Mouse (Mus musculus): ENCODE measurements around the gene Notch2. TPM values are rescaled to one million over a fixed set of nuclear protein-coding genes. Genes with fewer than 3 reads are reported as not detected.

Notch2 gene
- total and polyA plus RNA-seq, 3 experiments = 3.3 to 11.3 (median 11.1) TPM

DNA sequence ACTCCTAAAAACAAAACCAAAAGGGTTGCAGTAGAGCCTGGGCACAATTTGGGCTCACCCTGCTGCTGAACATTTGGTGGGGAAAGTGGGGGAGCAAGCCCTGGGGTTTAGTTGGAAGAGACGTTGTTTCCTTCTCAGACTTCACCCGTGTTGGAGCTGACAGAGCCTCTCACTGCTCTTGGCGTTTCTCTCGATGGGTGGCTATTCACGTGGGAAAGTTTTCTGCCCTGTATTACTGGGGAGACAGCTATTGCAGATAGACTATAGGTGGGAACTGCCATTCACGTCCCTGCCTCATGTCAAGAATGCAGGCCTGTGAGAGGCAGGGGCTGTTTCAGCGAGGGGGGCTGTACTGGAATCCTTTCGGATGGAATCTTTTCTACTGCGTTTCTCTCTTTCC, 50.5 kb downstream of the Notch2 start:
- Histone ChIP-seq H3K4me3 (replicated peaks in 1 of 3; ENCODE audit: low read depth in 2 of 3, low read length in 2 of 3, poor library complexity in 1 of 3) (no peak overlapping the region), H3K79me2 (replicated peaks; ENCODE audit: control insufficient read depth, extremely low read depth, insufficient read depth, poor library complexity, severe bottlenecking) (no peaks in the 10 kb centered on the region), H3K4me2 (ENCODE audit: insufficient read depth, low read depth, poor library complexity, severe bottlenecking) (no peak overlapping the region), H3K27ac (ENCODE audit: insufficient read depth, low read depth) (no peak overlapping the region), H3K27me3 (replicated peaks) (no peaks in the 10 kb centered on the region), H3K36me3 (replicated peaks in 1 of 2; ENCODE audit: control insufficient read depth in 1 of 2, insufficient read depth in 1 of 2, low read length in 1 of 2) (peaks cover 0 to 34% of the 10 kb centered on the region in 2 experiments), H3K4me1 (ENCODE audit: control insufficient read depth in 1 of 2, insufficient read depth in 2 of 2) (peaks cover 0 to 38% of the 10 kb centered on the region in 2 experiments; a peak in 2 of 4 replicates), H3K9me3 (replicated peaks; ENCODE audit: low read length) (no peaks in the 10 kb centered on the region), H3K9ac (ENCODE audit: insufficient read depth, low read depth) (no peak overlapping the region)
- dilution Hi-C loops (cut with MboI; ENCODE audit: extremely low pct_ligation_motif_present, extremely low pct_unique_long_range_greater_than_20kb, low sequenced_read_pairs) = no loop called here
- no peak for TF ChIP-seq ZC3H11A (IDR thresholded peaks at IDR 0.05; ENCODE audit: low read depth, low read length)
- TF ChIP-seq E2F4 (IDR thresholded peaks at IDR 0.05; ENCODE audit: insufficient replicate concordance, low read depth, low read length) = no peak
- TF ChIP-seq JUND (conservative IDR thresholded peaks at IDR 0.05; ENCODE audit: low read depth, low read length) = no peak
- TF ChIP-seq POLR2AphosphoS2 (IDR thresholded peaks at IDR 0.05; ENCODE audit: low read depth, low read length) = no peak
- no peak for TF ChIP-seq MAZ (IDR thresholded peaks at IDR 0.05; ENCODE audit: low read depth, low read length)
- no peak for TF ChIP-seq KAT2A (IDR thresholded peaks at IDR 0.05; ENCODE audit: insufficient replicate concordance, low read length)
- no peak for TF ChIP-seq NRF1 (IDR thresholded peaks at IDR 0.05; ENCODE audit: low read depth, low read length)
- no peak for TF ChIP-seq IRF4 (IDR thresholded peaks at IDR 0.05; ENCODE audit: low read depth, low read length)
- TF ChIP-seq BHLHE40 (IDR thresholded peaks at IDR 0.05; ENCODE audit: low read depth, low read length) = no peak
- TF ChIP-seq RCOR1 (conservative IDR thresholded peaks at IDR 0.05; ENCODE audit: low read depth, low read length) = no peak
- no peak for TF ChIP-seq MAX (IDR thresholded peaks at IDR 0.05; ENCODE audit: low read length)
- no peak for TF ChIP-seq HCFC1 (IDR thresholded peaks at IDR 0.05; ENCODE audit: low read depth, low read length)
- no peak for TF ChIP-seq USF1 (IDR thresholded peaks at IDR 0.05; ENCODE audit: low read depth, low read length)
- no peak for TF ChIP-seq GABPA (IDR thresholded peaks at IDR 0.05; ENCODE audit: insufficient replicate concordance, low read depth, low read length)
- TF ChIP-seq NELFE (IDR thresholded peaks at IDR 0.05; ENCODE audit: low read depth, low read length) = no peak
- no peak for TF ChIP-seq ZKSCAN1 (IDR thresholded peaks at IDR 0.05; ENCODE audit: borderline replicate concordance, low read depth, low read length)
- TF ChIP-seq POLR2A (IDR thresholded peaks at IDR 0.05; ENCODE audit: low read depth, low read length) = no peak
- TF ChIP-seq MAFK (IDR thresholded peaks at IDR 0.05; ENCODE audit: insufficient replicate concordance, low read length) = no peak
- TF ChIP-seq PAX5 (IDR thresholded peaks at IDR 0.05; ENCODE audit: low read length) = no peak
- no peak for TF ChIP-seq MYC (IDR thresholded peaks at IDR 0.05; ENCODE audit: low read depth, low read length)
- in situ Hi-C loops (cut with MboI; ENCODE audit: low pct_ligation_motif_present, low pct_unique_long_range_greater_than_20kb, low sequenced_read_pairs) = no loop called here
- no peak for DNase-seq (ENCODE audit: extremely low read depth)

- in situ Hi-C loops (cut with MboI; ENCODE audit: low pct_ligation_motif_present, low pct_unique_long_range_greater_than_20kb, low sequenced_read_pairs) (no loop called here), dilution Hi-C loops (cut with MboI; ENCODE audit: extremely low pct_ligation_motif_present, extremely low pct_unique_long_range_greater_than_20kb, low sequenced_read_pairs) (no loop called here)
- H3K27me3 ChIP-seq (replicated peaks) = no peaks in the 10 kb centered on the region
- no peak for TF ChIP-seq IRF4 (IDR thresholded peaks at IDR 0.05; ENCODE audit: low read depth, low read length)
- TF ChIP-seq SIN3A (IDR thresholded peaks at IDR 0.05; ENCODE audit: low read length) = no peak
- TF ChIP-seq TBP (conservative IDR thresholded peaks at IDR 0.05; ENCODE audit: low read depth, low read length) = no peak
- no peak for TF ChIP-seq PAX5 (IDR thresholded peaks at IDR 0.05; ENCODE audit: low read length)
- TF ChIP-seq RCOR1 (conservative IDR thresholded peaks at IDR 0.05; ENCODE audit: low read depth, low read length) = no peak
- TF ChIP-seq ZKSCAN1 (IDR thresholded peaks at IDR 0.05; ENCODE audit: borderline replicate concordance, low read depth, low read length) = no peak
- H3K27ac ChIP-seq (ENCODE audit: insufficient read depth, low read depth) = no peak overlapping the region
- no peaks in the 10 kb centered on the region for H3K9me3 ChIP-seq (replicated peaks; ENCODE audit: low read length)
- H3K36me3 ChIP-seq (replicated peaks in 1 of 2; ENCODE audit: control insufficient read depth in 1 of 2, insufficient read depth in 1 of 2, low read length in 1 of 2) = peaks cover 0 to 38% of the 10 kb centered on the region in 2 experiments
- H3K4me2 ChIP-seq (ENCODE audit: insufficient read depth, low read depth, poor library complexity, severe bottlenecking) = no peak overlapping the region
- H3K4me3 ChIP-seq (replicated peaks in 1 of 3; ENCODE audit: low read depth in 2 of 3, low read length in 2 of 3, poor library complexity in 1 of 3) = no peak overlapping the region
- H3K79me2 ChIP-seq (replicated peaks; ENCODE audit: control insufficient read depth, extremely low read depth, insufficient read depth, poor library complexity, severe bottlenecking) = no peaks in the 10 kb centered on the region
- no peak for DNase-seq (ENCODE audit: extremely low read depth)
- peaks cover 0 to 37% of the 10 kb centered on the region in 2 experiments; a peak in 2 of 4 replicates for H3K4me1 ChIP-seq (ENCODE audit: control insufficient read depth in 1 of 2, insufficient read depth in 2 of 2)
- no peak overlapping the region for H3K9ac ChIP-seq (ENCODE audit: insufficient read depth, low read depth)
Observed at GRCm38 (mm10) chr3:98065004-98065403, 51.7 kb downstream of the Notch2 start.

All from CH12.LX (cell line).